Mouse (Mus musculus): ENCODE data around the gene Unc5cl.

GRCm38 (mm10) chr17:48500846-48501445, 46.2 kb downstream of the Unc5cl start:
- TF ChIP-seq TAL1 (IDR thresholded peaks at IDR 0.05; ENCODE audit: low read length) (no peak), GATA1 (IDR thresholded peaks at IDR 0.05; ENCODE audit: low read length) (no peak)

All from erythroblast, embryonic 14.5 days (primary cell).